Mouse (Mus musculus): Measurements from ENCODE around the gene Mllt11. TPM values are rescaled to one million over a fixed set of nuclear protein-coding genes. Genes with fewer than 3 reads are reported as not detected.

Gene Mllt11
- polyA plus RNA-seq, 1 experiment from 2014 or later, result 4.3 TPM

DNA sequence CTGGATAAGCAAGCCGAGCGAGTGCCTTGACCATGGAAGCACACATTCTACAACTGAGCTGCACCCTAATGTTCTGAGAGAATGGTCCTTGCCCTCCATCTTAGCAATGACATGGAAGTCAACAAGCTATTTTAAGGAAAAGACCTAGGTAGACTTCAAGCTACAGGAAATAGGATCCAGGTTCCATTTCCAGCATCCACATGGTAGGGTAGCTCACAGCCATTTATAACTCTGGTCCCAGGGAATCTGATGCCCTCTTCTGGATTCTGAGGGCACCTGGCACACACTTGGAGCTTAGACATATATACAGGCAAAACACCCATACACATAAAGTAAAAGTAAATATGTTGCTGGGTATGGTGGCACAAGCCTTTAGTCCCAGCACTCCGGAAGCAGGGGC lies 34.1 kb upstream of the Mllt11 start:
- H3K4me3 ChIP-seq, result no peak overlapping the region
- peaks cover 73% of the 10 kb centered on the region for H3K36me3 ChIP-seq
- H3K4me2 ChIP-seq, result no peak overlapping the region
- 91% methylated on average over 3 of the region's 3 CpGs for WGBS (ENCODE audit: insufficient replicate concordance)
- H3K27me3 ChIP-seq (replicated peaks), result no peaks in the 10 kb centered on the region
- no peak for ATAC-seq
- no peak overlapping the region for H3K9ac ChIP-seq
- no peaks in the 10 kb centered on the region for H3K9me3 ChIP-seq (replicated peaks)
- H3K4me1 ChIP-seq, result peaks cover 15% of the 10 kb centered on the region
- no peak overlapping the region for H3K27ac ChIP-seq

GRCm38 (mm10) chr3:95264724-95265123 lies 32.8 kb upstream of the Mllt11 start:
- Histone ChIP-seq H3K27ac (no peak overlapping the region), H3K27me3 (replicated peaks) (no peaks in the 10 kb centered on the region), H3K4me3 (no peak overlapping the region), H3K9ac (no peak overlapping the region), H3K4me1 (peaks cover 12% of the 10 kb centered on the region), H3K9me3 (replicated peaks) (no peaks in the 10 kb centered on the region), H3K4me2 (no peak overlapping the region), H3K36me3 (peaks cover 80% of the 10 kb centered on the region)
- WGBS (ENCODE audit: insufficient replicate concordance), result 78% methylated on average over 1 of the region's 1 CpGs
- ATAC-seq, result no peak

DNA sequence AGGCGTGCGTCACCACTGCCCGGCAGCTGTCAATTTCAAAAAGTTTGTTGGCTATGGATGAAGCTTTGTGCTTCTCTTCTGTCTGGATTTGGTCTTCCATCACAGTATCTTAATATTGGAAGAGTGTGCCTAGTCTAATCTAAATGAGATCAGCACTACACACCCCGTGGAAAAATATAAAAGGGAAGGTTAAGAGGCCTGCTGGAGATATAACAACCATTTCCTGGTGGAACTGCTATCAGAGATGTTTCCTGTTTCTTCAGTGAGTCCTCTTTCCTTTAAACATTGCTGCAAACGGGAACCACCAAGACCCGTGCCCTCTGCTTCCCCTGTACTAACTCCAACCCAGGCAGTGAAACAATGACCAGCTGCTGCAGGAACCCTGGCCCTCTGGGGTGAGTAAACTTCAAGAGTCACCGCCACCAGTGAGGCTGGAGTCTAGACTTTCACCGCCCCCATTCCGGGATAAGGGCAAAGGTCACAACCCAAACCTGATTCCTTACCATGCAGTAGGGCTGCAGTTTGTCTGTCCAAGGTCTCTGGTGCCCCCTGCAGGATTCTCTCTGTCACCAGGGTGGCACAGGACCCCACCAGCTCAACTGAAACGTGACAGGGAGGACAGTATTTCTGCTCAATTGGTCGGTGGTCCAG lies 31.2 kb upstream of the Mllt11 start:
- peak; percentile 80 for ATAC-seq
- H3K27ac ChIP-seq, result peak overlapping the region; percentile 40; the same call in 1 of the 2 replicates

DNA sequence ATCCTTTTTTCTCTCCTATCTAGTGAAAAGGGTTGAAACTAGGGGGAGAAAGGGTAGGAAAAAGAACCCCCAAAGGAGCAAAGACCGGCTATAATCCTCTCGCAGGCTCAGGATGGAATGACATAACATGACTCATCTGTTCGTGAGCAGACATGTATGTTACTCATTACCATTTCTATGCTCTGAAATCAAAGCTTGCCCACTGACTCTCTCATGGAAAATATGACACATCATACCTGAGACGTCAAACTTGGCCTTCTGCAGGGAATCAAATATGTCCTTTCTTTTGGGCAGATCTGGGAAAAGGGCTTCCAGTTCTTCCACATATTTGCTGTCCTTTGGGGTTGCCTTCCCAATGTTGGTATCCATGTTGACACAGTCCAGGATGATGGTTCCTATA lies 30.0 kb upstream of the Mllt11 start:
- Histone ChIP-seq H3K36me3 (peaks cover 82% of the 10 kb centered on the region), H3K4me3 (no peak overlapping the region), H3K4me1 (peaks cover 12% of the 10 kb centered on the region), H3K27me3 (replicated peaks) (no peaks in the 10 kb centered on the region), H3K4me2 (no peak overlapping the region), H3K9me3 (replicated peaks) (no peaks in the 10 kb centered on the region), H3K9ac (no peak overlapping the region), H3K27ac (no peak overlapping the region)
- WGBS (ENCODE audit: insufficient replicate concordance), result 82% methylated on average over 4 of the region's 4 CpGs
- ATAC-seq, result no peak

More for the DNA sequence above, 31.2 kb upstream of the Mllt11 start:
- 39% methylated on average over 11 of the region's 11 CpGs for WGBS (ENCODE audit: insufficient replicate concordance)
- Histone ChIP-seq H3K9ac (no peak overlapping the region), H3K4me3 (no peak overlapping the region), H3K9me3 (replicated peaks) (no peaks in the 10 kb centered on the region), H3K4me2 (no peak overlapping the region), H3K27me3 (replicated peaks) (no peaks in the 10 kb centered on the region), H3K36me3 (peaks cover 83% of the 10 kb centered on the region), H3K4me1 (peaks cover 12% of the 10 kb centered on the region)

GRCm38 (mm10) chr3:95256931-95257330 lies 25.0 kb upstream of the Mllt11 start:
- Histone ChIP-seq H3K9ac (no peak overlapping the region), H3K4me3 (no peak overlapping the region), H3K27me3 (replicated peaks) (no peaks in the 10 kb centered on the region), H3K9me3 (replicated peaks) (no peaks in the 10 kb centered on the region), H3K36me3 (peaks cover 84% of the 10 kb centered on the region), H3K4me2 (no peak overlapping the region), H3K27ac (no peak overlapping the region), H3K4me1 (no peaks in the 10 kb centered on the region)
- no peak for ATAC-seq
- 78% methylated on average over 5 of the region's 5 CpGs for WGBS (ENCODE audit: insufficient replicate concordance)

- no peak for ATAC-seq
- H3K27me3 ChIP-seq (replicated peaks), result no peaks in the 10 kb centered on the region
- H3K27ac ChIP-seq, result no peak within 1 kb of the TSS
- no peak within 1 kb of the TSS for H3K9ac ChIP-seq
- 49% methylated on average over 7 of the region's 7 CpGs for WGBS (ENCODE audit: insufficient replicate concordance)
- H3K36me3 ChIP-seq, result peaks cover 28% of the 10 kb centered on the region
- H3K4me1 ChIP-seq, result peaks cover 19% of the 10 kb centered on the region
- no peak within 1 kb of the TSS for H3K4me2 ChIP-seq
- H3K9me3 ChIP-seq (replicated peaks), result no peaks in the 10 kb centered on the region
- H3K4me3 ChIP-seq, result no peak within 1 kb of the TSS
Measured at GRCm38 (mm10) chr3:95250783-95251424, 18.9 kb upstream of the Mllt11 start, which contains the start of gene Bnipl. Gene Bnipl, minus strand, starts transcription at chr3:95251193.

GRCm38 (mm10) chr3:95250361-95250760 lies 18.4 kb upstream of the Mllt11 start:
- Histone ChIP-seq H3K27ac (no peak overlapping the region), H3K27me3 (replicated peaks) (no peaks in the 10 kb centered on the region), H3K9me3 (replicated peaks) (no peaks in the 10 kb centered on the region), H3K36me3 (peaks cover 22% of the 10 kb centered on the region), H3K4me1 (peaks cover 19% of the 10 kb centered on the region), H3K4me2 (no peak overlapping the region), H3K4me3 (no peak overlapping the region), H3K9ac (no peak overlapping the region)
- ATAC-seq, result no peak
- WGBS (ENCODE audit: insufficient replicate concordance), result 71% methylated on average over 5 of the region's 5 CpGs

- 40% methylated on average over 1 of the region's 1 CpGs for WGBS (ENCODE audit: insufficient replicate concordance)
- H3K27ac ChIP-seq, result no peak overlapping the region
- H3K4me2 ChIP-seq, result no peak overlapping the region
- ATAC-seq, result no peak
- H3K9me3 ChIP-seq (replicated peaks), result no peaks in the 10 kb centered on the region
- no peak overlapping the region for H3K9ac ChIP-seq
- H3K27me3 ChIP-seq (replicated peaks), result no peaks in the 10 kb centered on the region
- H3K4me1 ChIP-seq, result peaks cover 19% of the 10 kb centered on the region
- H3K36me3 ChIP-seq, result peaks cover under 1% of the 10 kb centered on the region
- no peak overlapping the region for H3K4me3 ChIP-seq
Measured at GRCm38 (mm10) chr3:95247660-95248336, 15.8 kb upstream of the Mllt11 start.

- Histone ChIP-seq H3K9ac (no peak overlapping the region), H3K4me3 (no peak overlapping the region), H3K4me2 (no peak overlapping the region), H3K36me3 (no peaks in the 10 kb centered on the region; the same call in 1 of the 2 replicates), H3K4me1 (peaks cover 19% of the 10 kb centered on the region), H3K9me3 (replicated peaks) (no peaks in the 10 kb centered on the region), H3K27me3 (replicated peaks) (no peaks in the 10 kb centered on the region), H3K27ac (peak overlapping the region; percentile 32; the same call in 1 of the 2 replicates)
- no peak for ATAC-seq
- WGBS (ENCODE audit: insufficient replicate concordance), result 68% methylated on average over 5 of the region's 5 CpGs
Measured at GRCm38 (mm10) chr3:95246465-95247231, 14.7 kb upstream of the Mllt11 start.

GRCm38 (mm10) chr3:95243086-95243485 lies 11.1 kb upstream of the Mllt11 start:
- Histone ChIP-seq H3K4me2 (no peak overlapping the region), H3K9ac (no peak overlapping the region), H3K27ac (no peak overlapping the region), H3K9me3 (replicated peaks) (no peaks in the 10 kb centered on the region), H3K36me3 (peaks cover 4% of the 10 kb centered on the region), H3K27me3 (replicated peaks) (no peaks in the 10 kb centered on the region), H3K4me1 (peaks cover 26% of the 10 kb centered on the region), H3K4me3 (no peak overlapping the region)
- 80% methylated on average over 2 of the region's 2 CpGs for WGBS (ENCODE audit: insufficient replicate concordance)
- no peak for ATAC-seq

DNA sequence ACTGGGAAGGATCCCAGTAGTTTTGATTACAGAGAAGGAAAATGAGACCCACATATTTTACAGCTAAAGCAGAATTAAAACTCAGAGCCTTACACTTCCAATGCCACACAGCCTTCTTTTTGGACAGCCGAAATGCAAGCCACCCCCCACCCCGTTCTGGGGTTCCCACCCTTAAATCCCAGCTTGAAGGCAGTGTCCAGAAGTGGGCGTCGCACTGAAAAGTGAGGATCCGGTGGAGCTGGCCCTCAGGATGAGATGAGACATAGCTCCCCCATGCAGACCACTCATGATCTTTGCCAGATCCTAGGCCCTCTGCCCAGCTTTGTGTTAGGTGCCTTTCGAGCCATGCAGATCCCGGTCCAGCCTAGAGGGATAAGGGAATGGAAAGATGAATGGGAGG lies 9.5 kb upstream of the Mllt11 start, which contains the start of gene Gm128:
Gene Gm128, minus strand, starts transcription at position 101 of the 400 bp plus-strand sequence.
- Histone ChIP-seq H3K4me2 (peak within 1 kb of the TSS; percentile 46), H3K4me1 (peaks cover 15% of the 10 kb centered on the region), H3K27ac (no peak within 1 kb of the TSS), H3K27me3 (replicated peaks) (no peaks in the 10 kb centered on the region), H3K4me3 (no peak within 1 kb of the TSS), H3K36me3 (peaks cover 20% of the 10 kb centered on the region), H3K9me3 (replicated peaks) (no peaks in the 10 kb centered on the region), H3K9ac (peak within 1 kb of the TSS; percentile 45)
- no peak for ATAC-seq
- 76% methylated on average over 7 of the region's 7 CpGs for WGBS (ENCODE audit: insufficient replicate concordance)
